Mouse (Mus musculus) left cerebral cortex, postnatal 25 days (tissue): ENCODE data around the gene Ppp4r3a. TPM values are rescaled to one million over a fixed set of nuclear protein-coding genes. Genes with fewer than 3 reads are reported as not detected.
A peak's percentile ranks its signal among the peaks of the same experiment; 100 is the strongest.
"Not testable (repeated sequence)": the region's sequence is repeated elsewhere in the genome, so short reads cannot be mapped to it uniquely, and the experiment has no call there.

ENCODE experiments used
- DNase-seq, 2 experiments: peaks; one replicate each; pipeline ENCODE4 v3.0.0; 2022; ENCODE audit warnings: low spot score in 2 of 2, mixed read lengths in 1 of 2
- intact Hi-C: fragments of 180-260 bp; cut with DNase I; formaldehyde crosslinking; loops from one replicate; pipeline ENCODE4 v1.15.1; 2025
- total RNA-seq, 2 experiments: library from RNA; stranded (reverse); gene quantifications; 2 replicates each; pipeline ENCODE4 v1.2.3; 2021

Ppp4r3a gene
- 10 to 100 TPM; 39.1 to 43.4 TPM for total RNA-seq

DNA sequence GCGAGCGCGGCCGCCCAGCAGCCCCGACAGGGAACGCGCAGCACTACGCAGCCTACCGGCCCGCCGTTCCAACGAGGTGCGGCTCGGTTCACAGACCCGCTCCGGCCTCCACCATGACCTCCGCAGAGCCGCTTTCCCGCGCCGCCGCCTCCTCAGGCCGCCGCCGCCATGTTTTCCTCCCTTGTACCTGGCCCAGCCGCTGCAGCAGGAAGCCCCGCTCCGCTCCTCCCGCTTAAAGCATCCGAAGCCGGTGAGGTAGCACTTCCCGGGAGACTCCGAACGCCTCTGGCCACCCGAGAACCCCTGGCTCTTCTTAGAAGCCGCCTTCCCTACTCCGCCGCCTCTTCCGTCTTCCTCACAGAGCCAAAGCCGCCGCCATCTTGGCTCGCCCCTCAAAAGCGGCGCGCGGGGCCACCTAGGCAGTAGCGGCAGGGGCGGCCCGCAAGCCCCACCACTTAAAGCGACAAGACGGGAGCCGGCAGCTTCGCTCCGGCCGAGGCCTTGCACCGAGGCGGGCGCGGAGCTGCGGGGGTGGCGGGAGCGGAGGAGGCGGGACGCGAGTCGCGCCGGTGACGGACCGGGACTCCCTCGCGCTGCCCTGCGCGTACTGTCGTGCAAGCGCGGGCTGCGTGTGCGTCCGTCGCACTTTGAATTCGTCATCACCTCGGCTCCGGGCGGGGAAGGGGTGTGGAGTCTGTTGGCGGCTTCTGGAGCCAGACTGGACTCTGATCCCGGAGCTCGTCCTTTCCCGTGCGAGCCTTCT, at the start of gene Ppp4r3a:
TSS of gene Ppp4r3a (minus strand) at position 627 of the 763 bp plus-strand sequence.
- intact Hi-C loops, result no loop called here

DNA sequence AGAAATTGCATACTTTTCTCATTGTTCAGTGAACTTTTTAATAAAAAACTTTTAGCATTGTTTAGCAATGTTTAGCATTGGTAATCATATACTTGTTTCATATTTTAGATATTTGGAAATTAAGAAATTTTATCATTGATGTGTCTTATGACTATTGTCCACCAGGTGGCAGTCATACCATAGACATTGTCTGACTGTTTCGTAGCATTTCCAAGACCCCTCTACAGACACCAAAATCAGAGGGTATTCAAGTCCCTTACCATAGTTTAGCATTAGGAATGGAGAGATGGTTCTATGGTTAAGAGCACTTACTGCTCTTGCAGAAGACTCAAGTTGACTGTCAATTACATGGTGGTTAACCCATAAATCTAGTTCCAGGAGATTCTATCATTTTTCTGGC, 39.5 kb upstream of the Ppp4r3a start:
- intact Hi-C loops, result loop anchor here (2.0 to 5.0 kb wide), 3 partner anchors 239 to 752 kb away; no protein-coding TSS in a partner anchor
- peak in 1 of 2 experiments; percentile 5 for DNase-seq

More for the DNA sequence above, at the start of gene Ppp4r3a:
- DNase-seq, result peak; percentile 97 to 98

DNA sequence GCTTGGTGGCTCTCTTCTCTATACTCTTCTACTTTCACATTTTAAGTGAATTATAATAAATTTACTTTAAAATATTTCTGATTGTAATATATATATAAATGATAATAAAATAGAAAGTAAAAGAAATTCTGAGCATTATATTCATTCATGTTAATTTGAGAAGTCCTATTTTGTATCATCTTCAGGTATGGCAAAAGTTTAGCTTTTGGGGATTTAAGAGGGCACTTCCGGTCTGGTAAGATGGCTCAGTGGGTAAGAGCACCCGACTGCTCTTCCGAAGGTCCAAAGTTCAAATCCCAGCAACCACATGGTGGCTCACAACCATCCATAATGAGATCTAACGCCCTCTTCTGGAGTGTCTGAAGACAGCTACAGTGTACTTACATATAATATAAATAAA, 38.6 kb upstream of the Ppp4r3a start:
- intact Hi-C loops, result loop anchor here (2.0 to 5.0 kb wide), 3 partner anchors 240 to 753 kb away; no protein-coding TSS in a partner anchor
- DNase-seq, result not testable (repeated sequence)

DNA sequence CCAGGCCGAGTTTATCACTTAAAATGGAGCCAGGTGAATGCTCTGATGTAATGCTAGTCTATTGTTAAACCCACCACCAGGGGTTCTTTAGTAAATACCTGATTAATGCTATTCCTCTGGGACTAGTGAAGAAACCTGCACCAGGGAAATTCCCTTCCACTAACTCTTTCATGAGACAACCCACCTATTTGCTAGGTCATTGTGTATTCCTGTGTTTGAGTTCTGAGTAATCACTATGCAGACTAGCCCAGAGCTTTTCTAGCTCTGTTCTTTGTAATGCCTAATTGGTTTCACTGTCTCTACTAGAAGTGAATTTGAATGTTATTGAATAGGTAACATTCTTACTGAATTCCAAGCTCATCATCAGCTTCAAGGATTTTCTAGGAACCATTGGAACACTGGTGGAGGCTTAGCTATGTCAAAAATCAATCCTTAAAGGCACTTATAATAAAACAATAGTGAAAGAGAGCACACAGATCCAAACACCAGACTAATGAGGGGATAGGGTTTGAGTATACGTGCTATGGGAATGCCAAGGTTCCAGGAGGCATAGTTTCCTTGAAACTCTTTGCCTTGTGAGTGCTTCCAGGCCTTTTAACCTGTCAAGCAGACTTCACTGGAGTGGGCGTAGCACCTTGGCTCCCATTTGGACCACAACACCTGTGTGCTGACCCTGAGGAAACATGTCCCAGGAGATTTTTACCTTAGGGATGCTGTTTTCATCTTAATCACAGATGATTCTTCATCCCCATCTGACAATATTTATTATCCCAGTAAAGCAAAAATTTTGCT, 26.5 kb upstream of the Ppp4r3a start:
- intact Hi-C loops, DNase-seq: not testable (repeated sequence)

DNA sequence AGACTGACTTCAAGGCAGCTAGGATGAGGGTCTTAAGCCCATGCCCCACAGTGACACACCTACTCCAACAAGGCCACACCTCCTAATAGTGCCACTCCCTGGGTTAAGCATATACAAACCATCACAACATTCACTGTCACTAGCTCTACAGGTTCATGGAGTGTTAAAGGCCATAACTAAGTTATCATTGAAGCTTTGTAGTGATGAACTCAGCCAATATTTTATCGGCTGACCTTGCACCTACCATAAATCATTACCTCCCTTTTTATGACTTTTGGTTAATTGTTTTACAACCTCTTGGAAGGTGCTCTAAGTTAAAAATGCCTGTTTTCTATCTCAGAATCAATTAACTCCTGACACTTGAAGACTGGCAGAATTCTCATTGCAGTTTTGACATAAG, 24.2 kb upstream of the Ppp4r3a start:
- intact Hi-C loops, result no loop called here
- DNase-seq, result no peak

DNA sequence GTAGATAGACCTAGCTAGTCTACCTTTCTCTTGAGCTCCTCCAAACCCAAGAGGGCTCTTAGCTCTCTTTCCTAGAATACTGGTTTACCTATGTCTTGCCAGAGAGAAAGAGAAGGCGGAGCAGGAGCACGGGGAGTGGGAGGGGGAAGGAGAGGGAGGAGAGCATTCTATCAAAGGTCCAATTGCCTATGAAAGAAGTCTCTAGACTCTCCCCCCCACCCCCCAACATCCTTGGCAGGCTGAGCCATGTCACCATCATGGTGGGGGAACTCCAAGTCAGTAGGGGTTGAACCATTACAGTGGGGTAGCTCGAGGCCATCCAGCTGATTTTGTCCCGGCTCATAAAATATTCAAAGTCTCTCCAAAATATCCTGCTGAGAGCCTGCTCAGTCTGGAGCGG, 22.1 kb upstream of the Ppp4r3a start:
- intact Hi-C loops, result no loop called here
- no peak for DNase-seq

DNA sequence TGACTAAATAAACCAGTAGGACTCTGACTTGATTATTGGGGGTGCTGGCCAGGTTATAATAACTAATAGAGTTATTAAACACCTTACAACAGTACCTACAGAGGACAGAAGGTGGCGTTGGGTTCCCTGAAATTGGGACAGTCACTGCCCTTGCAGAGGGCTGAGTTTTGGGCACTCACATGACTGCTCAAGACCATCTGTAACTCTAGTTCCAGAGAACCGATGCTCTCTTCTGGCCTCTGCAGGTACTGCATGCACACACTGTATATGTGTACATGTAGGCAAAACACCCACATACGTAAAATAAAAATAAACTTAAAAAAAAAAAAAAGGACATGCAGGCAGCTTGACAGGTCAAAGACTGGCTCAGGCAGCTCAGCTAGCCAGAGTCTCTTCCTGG, 19.1 kb upstream of the Ppp4r3a start:
- intact Hi-C loops, result no loop called here
- DNase-seq, result no peak

DNA sequence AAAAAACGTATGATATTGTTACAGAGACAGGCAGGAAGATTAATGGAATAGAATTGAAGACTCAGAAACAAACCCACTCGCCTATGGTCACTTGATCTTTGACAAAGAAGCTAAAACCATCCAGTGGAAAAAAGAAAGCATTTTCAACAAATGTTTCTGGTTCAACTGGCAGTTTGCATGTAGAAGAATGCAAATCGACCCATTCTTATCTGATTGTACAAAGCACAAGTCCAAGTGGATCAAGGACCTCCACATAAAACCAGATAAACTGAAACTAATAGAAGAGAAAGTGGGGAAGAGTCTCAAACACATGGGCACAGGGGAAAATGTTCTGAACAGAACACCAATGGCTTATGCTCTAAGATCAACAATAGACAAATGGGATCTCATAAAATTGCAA, 10.2 kb upstream of the Ppp4r3a start:
- intact Hi-C loops, DNase-seq: not testable (repeated sequence)

DNA sequence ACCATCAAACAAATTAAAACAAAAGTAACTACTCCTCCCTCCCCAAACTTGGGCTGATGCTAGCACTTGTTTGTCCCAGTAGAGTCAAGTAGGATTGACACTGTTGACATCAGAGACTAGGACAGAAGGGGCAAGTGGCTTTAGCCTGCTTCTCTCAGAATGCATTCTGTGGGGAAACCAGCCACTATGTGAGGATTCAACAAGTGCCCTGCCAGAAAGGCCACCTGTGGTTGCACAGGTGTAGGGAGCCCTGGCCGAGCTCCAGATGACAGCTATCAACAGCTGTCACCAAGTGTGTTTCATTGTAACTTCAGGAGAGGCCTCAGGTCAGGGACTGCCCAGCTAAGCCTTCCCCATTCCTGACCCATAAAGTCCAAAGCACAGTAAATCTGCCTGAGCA, 6.5 kb upstream of the Ppp4r3a start:
- no peak for DNase-seq
- intact Hi-C loops, result no loop called here

DNA sequence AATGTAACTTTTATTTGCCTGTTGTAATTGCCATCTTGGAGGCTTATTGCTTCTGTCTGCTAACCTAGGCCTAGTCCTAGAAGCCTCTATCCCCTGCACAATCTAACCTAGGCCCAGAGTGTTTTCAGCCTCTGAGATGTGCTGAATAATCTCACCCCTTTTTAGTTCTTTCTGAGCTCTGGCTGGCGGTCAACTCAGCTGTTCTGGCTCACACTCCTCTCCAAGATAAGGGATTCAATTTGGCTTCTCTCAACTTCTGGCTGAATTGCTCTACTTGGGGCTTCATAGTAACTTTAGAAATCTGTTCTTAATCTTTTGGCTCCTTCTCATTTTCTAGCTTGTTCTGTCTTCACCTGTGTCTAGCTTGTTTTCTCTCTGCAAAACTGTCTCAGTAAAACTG, 3.9 kb upstream of the Ppp4r3a start:
- intact Hi-C loops, result no loop called here

DNA sequence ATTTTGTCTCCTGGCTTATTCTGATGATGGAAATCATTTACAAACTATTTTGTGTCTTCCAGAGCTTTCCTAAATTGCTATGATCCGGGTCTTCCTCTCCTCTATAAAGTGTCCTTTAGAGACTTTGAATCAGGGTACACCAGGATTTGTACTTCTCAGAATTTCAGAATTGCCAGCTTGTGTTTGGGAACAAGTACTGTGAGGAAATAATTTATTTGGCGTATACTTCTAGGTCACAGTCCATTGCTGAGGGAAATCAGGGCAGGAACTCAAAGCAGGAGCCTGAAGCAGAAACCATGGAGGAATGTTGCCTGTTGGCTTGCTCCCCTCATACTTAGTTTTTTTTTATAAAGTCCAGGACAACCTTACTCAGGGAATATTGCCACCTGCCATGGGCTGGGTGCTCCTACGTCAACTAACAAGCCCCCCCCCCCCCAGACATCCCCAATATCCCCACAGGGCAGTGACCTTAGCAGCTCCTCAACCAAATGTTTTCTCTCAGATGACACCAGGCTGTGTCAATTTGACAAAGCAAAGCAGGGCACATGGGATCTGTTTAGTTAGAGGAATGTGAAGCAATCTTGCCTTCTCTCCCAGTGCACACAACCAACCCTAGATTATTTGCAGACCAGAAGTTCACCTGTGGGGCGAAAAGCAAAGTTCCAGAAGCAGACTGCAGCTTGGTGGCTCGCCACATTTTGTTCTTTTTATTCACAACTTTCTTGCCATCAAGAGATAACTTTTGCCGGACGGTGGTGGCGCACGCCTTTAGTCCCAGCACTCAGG, 1.6 kb upstream of the Ppp4r3a start:
- intact Hi-C loops, result no loop called here
- no peak for DNase-seq

More for the DNA sequence above, 3.9 kb upstream of the Ppp4r3a start:
- DNase-seq, result no peak

DNA sequence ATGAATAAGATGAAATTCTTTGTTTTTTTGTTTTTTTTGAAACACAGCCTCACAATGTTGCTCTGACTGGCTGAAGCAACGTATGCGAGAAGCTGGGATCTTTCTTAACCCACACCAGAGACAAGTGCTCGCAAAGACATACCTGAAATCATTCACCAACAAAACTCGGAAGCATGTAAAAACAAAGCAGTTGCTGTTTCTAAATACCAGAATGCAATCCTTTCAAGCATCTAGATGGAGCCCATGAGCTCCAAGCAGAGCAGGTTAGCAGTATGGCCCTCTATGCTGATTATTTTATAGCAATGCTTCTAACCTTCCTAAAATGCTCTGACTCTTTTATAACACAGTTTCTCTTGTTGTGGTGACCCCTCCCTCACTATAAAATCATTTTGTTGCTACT, 735 bp upstream of the Ppp4r3a start:
- intact Hi-C loops, result no loop called here
- DNase-seq, result no peak

DNA sequence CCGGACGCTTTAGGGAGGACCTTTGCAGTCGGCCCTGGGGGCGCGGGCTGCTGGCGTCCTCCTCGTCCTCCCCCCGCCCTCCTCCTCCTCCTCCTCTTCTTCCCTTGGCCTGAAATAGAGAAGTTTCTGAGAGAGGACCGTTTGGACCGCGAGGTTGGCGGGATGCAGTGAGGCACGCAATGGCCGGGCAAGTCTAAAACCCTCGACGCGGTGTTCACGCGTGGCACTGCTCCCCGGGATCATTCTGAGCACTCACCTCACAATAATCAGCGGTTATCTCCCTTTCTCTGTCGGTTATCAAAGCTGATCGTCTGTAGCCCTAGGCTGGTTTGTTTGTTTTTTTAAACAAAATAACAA, 315 bp upstream of the Ppp4r3a start:
- no peak for DNase-seq
- intact Hi-C loops, result no loop called here

DNA sequence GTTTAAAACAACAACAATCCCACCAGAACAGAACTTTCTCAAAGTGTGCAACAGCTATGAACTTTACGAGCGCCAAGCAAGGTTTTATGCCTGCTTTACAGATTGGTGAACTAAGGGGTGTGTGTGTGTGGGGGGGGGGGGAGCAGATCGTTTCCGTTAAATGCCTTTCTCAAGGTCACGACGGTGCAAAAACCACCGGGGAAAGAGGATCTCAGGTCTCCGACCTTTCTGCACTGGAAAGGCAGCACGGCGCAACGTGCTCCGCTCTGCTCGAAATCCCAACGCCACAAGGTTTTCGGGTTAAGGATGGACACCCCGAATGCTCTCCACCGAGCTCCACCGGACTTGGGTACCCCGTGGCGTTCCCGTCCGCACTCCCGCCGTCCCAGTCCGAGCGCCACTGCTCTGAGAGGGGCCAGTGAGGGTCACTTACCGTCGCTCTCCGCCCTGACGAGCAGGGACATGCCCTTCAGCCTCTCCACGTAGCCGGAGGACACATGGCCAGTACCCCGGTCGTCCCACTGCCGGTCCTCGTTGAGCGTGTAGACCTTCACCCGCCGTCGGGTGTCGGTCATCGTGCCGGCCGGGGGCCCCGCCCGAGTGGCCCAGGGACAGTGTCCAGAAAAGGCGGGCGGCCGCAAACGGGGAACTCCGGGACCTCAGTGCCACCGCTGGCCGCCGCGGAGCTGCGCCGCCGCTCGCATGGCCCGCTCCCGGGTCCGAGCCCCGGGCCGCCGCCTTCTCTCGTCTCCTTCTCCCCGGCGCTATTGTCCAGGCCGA, 1.0 kb downstream of the Ppp4r3a start:
- intact Hi-C loops, result no loop called here
- no peak for DNase-seq

DNA sequence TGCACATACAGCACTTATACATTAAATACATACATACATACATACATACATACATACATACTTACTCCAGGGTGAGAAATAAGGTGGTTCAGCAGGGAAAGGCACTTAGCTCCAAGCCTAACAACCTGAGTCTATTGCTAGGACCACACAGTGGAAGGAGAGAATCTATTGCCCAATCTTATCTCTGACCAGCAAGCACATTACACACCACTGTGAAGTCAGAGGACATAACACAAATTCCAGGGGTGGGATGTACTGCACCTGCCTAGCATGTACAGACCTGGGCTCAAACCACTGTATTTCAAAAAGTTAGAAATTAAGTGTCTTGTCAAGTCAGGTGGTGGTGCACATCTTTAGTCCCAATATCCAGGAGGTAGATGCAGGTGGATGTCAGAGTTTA, 5.5 kb downstream of the Ppp4r3a start:
- intact Hi-C loops, result no loop called here
- DNase-seq, result no peak

DNA sequence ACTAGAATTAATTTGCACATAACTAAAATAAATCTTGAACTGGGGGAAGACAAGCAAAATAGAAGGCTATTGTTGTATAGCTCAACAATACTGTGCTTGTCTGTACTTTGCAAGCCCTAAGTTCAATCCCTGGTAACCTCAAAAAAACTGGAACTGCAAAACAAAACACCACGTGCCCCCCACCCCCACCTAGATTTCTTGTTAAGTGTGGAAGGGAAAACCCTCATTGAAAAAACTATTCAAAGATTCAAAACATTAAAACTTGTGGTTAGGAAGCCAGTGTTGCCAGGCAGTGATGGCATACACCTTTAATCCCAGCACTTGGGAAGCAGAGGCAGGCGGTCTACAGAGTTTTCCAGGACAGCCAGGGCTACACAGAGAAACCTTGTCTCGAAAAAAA, 8.1 kb downstream of the Ppp4r3a start:
- DNase-seq, result no peak

DNA sequence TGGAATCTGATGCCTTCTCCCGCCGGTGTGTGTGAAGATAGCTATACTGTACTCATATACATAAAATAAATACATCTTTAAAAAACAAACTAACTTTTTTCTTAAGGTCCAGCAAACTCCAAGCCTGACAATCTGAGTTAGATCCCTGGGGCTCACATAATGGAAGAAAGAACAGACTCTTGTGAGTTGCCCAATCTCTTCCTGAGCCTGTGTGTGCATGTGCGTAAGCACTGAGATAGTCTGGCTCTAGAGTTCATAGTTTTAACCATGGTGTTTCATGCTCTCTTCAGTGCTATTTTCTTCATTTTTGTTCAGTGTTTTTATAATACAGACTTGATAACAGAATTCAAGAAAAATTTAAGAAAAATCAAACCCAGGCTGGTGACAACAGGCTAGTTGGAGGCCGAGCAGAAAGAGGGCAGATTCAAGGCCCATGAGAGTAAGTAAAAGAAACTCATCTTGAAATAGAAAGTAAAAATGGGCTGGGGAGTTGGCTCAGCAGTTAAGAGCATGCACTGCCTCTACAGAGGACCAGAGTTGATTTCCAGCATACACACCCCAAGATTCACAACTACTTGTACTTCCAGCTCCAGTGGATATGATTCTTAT, 8.6 kb downstream of the Ppp4r3a start:
- no peak for DNase-seq
- intact Hi-C loops, result no loop called here

More for the DNA sequence above, 8.1 kb downstream of the Ppp4r3a start:
- intact Hi-C loops, result no loop called here

DNA sequence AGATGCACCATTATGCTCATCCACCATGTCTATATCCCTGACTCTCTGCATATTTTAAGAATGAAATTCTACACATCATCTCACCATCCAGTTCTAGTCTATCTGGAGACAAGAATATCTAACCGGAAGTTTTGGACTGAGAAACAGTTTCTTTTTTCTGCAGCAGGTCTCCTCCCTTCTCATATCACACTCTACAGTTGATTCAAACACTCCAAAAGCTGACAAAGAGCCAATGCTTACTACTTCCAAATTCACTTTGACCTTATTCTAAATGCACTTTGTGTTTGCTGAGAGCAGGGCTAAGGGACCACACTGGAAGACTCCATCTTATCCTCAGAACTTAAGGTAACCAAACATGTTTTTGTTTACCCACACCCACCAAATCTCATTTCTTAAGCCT, 13.7 kb downstream of the Ppp4r3a start:
- intact Hi-C loops, result no loop called here

DNA sequence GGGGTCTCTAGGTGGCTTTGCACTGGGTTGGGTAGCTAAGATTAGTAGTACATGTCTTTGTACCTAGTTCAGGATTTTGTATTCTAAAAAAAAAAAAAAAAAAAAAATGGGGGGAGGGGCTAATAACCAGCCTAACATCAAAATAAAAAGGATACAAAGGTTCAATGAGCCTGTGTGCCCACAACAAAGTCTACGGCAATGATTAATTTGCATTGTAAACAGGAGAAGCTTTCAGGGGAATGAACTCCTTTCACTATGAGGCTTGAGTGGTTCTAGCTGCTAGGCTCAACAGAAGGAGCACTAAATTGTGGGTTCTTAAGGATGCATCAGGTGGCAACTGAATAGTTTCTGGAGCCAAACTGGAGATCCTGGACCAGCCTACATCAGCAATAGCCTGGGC, 17.2 kb downstream of the Ppp4r3a start:
- intact Hi-C loops, result no loop called here
- DNase-seq, result no peak

More for the DNA sequence above, 13.7 kb downstream of the Ppp4r3a start:
- DNase-seq, result no peak
